Mouse (Mus musculus) C2C12 (cell line): ENCODE measurements around the gene Npc2.

ENCODE experiments used
- CTCF ChIP-seq: IDR thresholded peaks from one replicate; pipeline ENCODE4 v1.5.1; 2011; ENCODE audit not compliant: control insufficient read depth, insufficient read depth, insufficient read length
- MAX ChIP-seq: IDR thresholded peaks from one replicate; pipeline ENCODE4 v1.6.1; 2011; ENCODE audit warnings: mild to moderate bottlenecking, control low read depth
- MYOD1 ChIP-seq: IDR thresholded peaks from one replicate; pipeline ENCODE4 v1.6.1; 2011; ENCODE audit warnings: low read depth; ENCODE audit not compliant: control insufficient read depth, insufficient read length
- USF1 ChIP-seq: IDR thresholded peaks from one replicate; pipeline ENCODE4 v1.6.1; 2011; ENCODE audit warnings: low read depth, mild to moderate bottlenecking, control low read depth, moderate library complexity

GRCm38 (mm10) chr12:84709842-84710439 lies 63.0 kb downstream of the Npc2 start:
- no peak for TF ChIP-seq CTCF
- TF ChIP-seq USF1, result no peak
- TF ChIP-seq MAX, result no peak
- no peak for TF ChIP-seq MYOD1
